ENCODE assay signal across 10 mouse cellular contexts in the genomic region with DNA sequence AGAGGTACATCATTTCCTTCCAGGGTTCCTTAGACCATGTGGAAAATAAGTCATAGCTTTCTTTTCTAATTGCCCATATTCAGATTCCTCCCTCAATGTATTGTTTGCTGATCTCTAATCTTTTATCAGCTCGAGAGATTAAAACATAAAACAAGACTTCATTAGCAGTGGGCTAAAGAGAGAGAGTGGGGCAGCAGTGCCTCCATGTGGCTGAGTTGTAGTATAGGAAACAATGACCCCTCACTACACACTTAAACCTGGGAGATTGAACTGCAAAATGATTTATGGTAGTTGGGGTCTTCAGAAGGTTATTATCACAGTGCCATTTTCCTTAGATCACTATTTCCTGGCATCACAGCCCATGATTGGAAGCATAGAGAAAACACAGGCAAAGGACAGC. TPM values are rescaled to one million over a fixed set of nuclear protein-coding genes. Genes with fewer than 3 reads are reported as not detected.
DNase-seq lines count a peak whose midpoint lies in the region; ATAC-seq and TF ChIP-seq lines count a peak whose summit lies in the region.
"Had no signal": no experiment of that assay in that cellular context is flagged by ENCODE, and none has a peak within 500 bp of the region (broad histone marks: within the 10 kb centered on the region; RNA-seq: fewer than 3 reads in every experiment).

No protein-coding gene starts in this region.

- no peaks in the 10 kb centered on the region for H3K36me3 ChIP-seq in embryonic facial prominence, embryonic 14.5 days (ENCODE audit: control insufficient read depth, insufficient read depth, low read length)
- no peaks in the 10 kb centered on the region for H3K36me3 ChIP-seq in embryonic facial prominence, embryonic 10.5 days (replicated peaks)
- no peaks in the 10 kb centered on the region for H3K36me3 ChIP-seq in lung, embryonic 14.5 days (ENCODE audit: insufficient read depth)
- H3K36me3 ChIP-seq: limb, embryonic 15.5 days had no signal

- H3K4me1 ChIP-seq in embryonic facial prominence, embryonic 14.5 days (ENCODE audit: control insufficient read depth, insufficient read depth, low read length): no peaks in the 10 kb centered on the region
- no peaks in the 10 kb centered on the region for H3K4me1 ChIP-seq in embryonic facial prominence, embryonic 10.5 days
- no peaks in the 10 kb centered on the region for H3K4me1 ChIP-seq in lung, embryonic 14.5 days (ENCODE audit: insufficient read depth)
- H3K4me1 ChIP-seq: limb, embryonic 15.5 days had no signal

- no peak overlapping the region for H3K27ac ChIP-seq in embryonic facial prominence, embryonic 14.5 days (replicated peaks; ENCODE audit: low read depth, low read length)
- H3K27ac ChIP-seq in embryonic facial prominence, embryonic 10.5 days (replicated peaks): no peak overlapping the region
- no peak overlapping the region for H3K27ac ChIP-seq in lung, embryonic 14.5 days (ENCODE audit: low read depth)
- H3K27ac ChIP-seq: limb, embryonic 15.5 days had no signal

- H3K9me3 ChIP-seq in embryonic facial prominence, embryonic 14.5 days (ENCODE audit: control insufficient read depth, low read length): no peaks in the 10 kb centered on the region
- H3K9me3 ChIP-seq in embryonic facial prominence, embryonic 10.5 days: no peaks in the 10 kb centered on the region
- no peaks in the 10 kb centered on the region for H3K9me3 ChIP-seq in lung, embryonic 14.5 days (ENCODE audit: low read depth, low read length)
- H3K9me3 ChIP-seq: limb, embryonic 15.5 days had no signal

- no peaks in the 10 kb centered on the region for H3K27me3 ChIP-seq in embryonic facial prominence, embryonic 14.5 days (replicated peaks; ENCODE audit: control insufficient read depth, insufficient read depth, low read length)
- H3K27me3 ChIP-seq in embryonic facial prominence, embryonic 10.5 days (replicated peaks; ENCODE audit: low read depth, poor library complexity, severe bottlenecking): no peaks in the 10 kb centered on the region
- no peaks in the 10 kb centered on the region for H3K27me3 ChIP-seq in lung, embryonic 14.5 days (ENCODE audit: insufficient read depth, low read length)
- H3K27me3 ChIP-seq: limb, embryonic 15.5 days had no signal

- TF ChIP-seq CTCF in lung, embryonic 14.5 days (IDR thresholded peaks at IDR 0.05; ENCODE audit: low read depth): peak; percentile 53
- peak; percentile 47; the same call in 1 of the 2 replicates for TF ChIP-seq CTCF in brain, embryonic 14.5 days (IDR thresholded peaks at IDR 0.05; ENCODE audit: borderline replicate concordance, extremely low read depth, insufficient read depth, insufficient read length)

- no peak overlapping the region for H3K4me2 ChIP-seq in embryonic facial prominence, embryonic 14.5 days (ENCODE audit: low read depth, low read length)
- H3K4me2 ChIP-seq in lung, embryonic 14.5 days: no peak overlapping the region
- H3K4me2 ChIP-seq: limb, embryonic 15.5 days had no signal

- peak; percentile 5 for DNase-seq in embryonic facial prominence, embryonic 14.5 days (ENCODE audit: low spot score)
- no peak for DNase-seq in embryonic facial prominence, embryonic 10.5 days (ENCODE audit: low spot score)
- peak; percentile 37 for DNase-seq in lung, embryonic 14.5 days
- DNase-seq in lung, postnatal 25 days (ENCODE audit: low spot score): no peak
- DNase-seq in brain, embryonic 14.5 days (ENCODE audit: low read depth): peak; percentile 46
- peak; percentile 6 to 37 for DNase-seq in left cerebral cortex, postnatal 14 days (ENCODE audit: low spot score in 2 of 2)
- no peak for DNase-seq in MN1 (ENCODE audit: low spot score)

- 29% methylated on average over 1 of the region's 1 CpGs for WGBS in embryonic facial prominence, embryonic 14.5 days
- WGBS in embryonic facial prominence, embryonic 10.5 days: 63% methylated on average over 1 of the region's 1 CpGs
- WGBS in lung, embryonic 14.5 days: 27% methylated on average over 1 of the region's 1 CpGs

- no peak overlapping the region for H3K9ac ChIP-seq in embryonic facial prominence, embryonic 14.5 days (ENCODE audit: low read depth, low read length)
- H3K9ac ChIP-seq in lung, embryonic 14.5 days: no peak overlapping the region
- H3K9ac ChIP-seq: limb, embryonic 15.5 days had no signal

- no peak for ATAC-seq in embryonic facial prominence, embryonic 14.5 days (ENCODE audit: low read depth)
- no peak for ATAC-seq in lung, embryonic 14.5 days (ENCODE audit: insufficient read depth)
- ATAC-seq in megakaryocyte, adult 5-6 weeks (ENCODE audit: poor library complexity, severe bottlenecking): no peak; the same call in 1 of the 2 replicates

- TF ChIP-seq POLR2A in brain, embryonic 14.5 days (IDR thresholded peaks at IDR 0.05; ENCODE audit: borderline replicate concordance, extremely low read depth, insufficient read depth, insufficient read length, poor library complexity, severe bottlenecking): no peak

- intact Hi-C loops in left cerebral cortex, postnatal 14 days (cut with DNase I): loop anchor here (5.0 to 10.0 kb wide), 2 partner anchors 215 to 292 kb away; partner anchors contain the start of genes Dram1, Gnptab and Sycp3

- H3K4me3 ChIP-seq in embryonic facial prominence, embryonic 14.5 days (ENCODE audit: low read depth, low read length): no peak overlapping the region
- H3K4me3 ChIP-seq in embryonic facial prominence, embryonic 10.5 days: no peak overlapping the region
- H3K4me3 ChIP-seq in lung, embryonic 14.5 days (ENCODE audit: low read depth, low read length): no peak overlapping the region
- H3K4me3 ChIP-seq: limb, embryonic 15.5 days had no signal

RNA-seq across cellular contexts. Expression of gene Spic, which starts 15.1 kb away (rescaled TPM):
- polyA plus RNA-seq in embryonic facial prominence, embryonic 14.5 days (2014; fragmentation: Nextera tagmentation; extraction: Ambion mirVana): 0.13 and 0.60 TPM in 2 replicates
- polyA plus RNA-seq in embryonic facial prominence, embryonic 10.5 days (2016; fragmentation: Nextera tagmentation; extraction: Ambion mirVana): not detected in 2 replicates
- not detected in 2 replicates for polyA plus RNA-seq in lung, embryonic 14.5 days (2014; fragmentation: Nextera tagmentation; extraction: Ambion mirVana)
- polyA plus RNA-seq in brain, embryonic 14.5 days (2012; rRNA removed): 0.15 TPM in 1 of 2 replicates, not detected in the other
- total RNA-seq in left cerebral cortex, postnatal 14 days (2021): not detected
- total RNA-seq in megakaryocyte, adult 5-6 weeks (2015): 0.14 and 0.36 TPM in 2 replicates
- 0.29 and 1.7 TPM in 2 replicates for total RNA-seq in megakaryocyte, adult 5-6 weeks (2017)
- polyA plus RNA-seq: small intestine, adult 2 months had no signal

Comparison
In these comparisons a context has a peak if more than half of its experiments do, and no peak if none do; other contexts are left out.
1. DNase-seq: peak in embryonic facial prominence, embryonic 14.5 days (single experiment), lung, embryonic 14.5 days (single experiment), brain, embryonic 14.5 days (single experiment) and left cerebral cortex, postnatal 14 days (2 of 2); none in embryonic facial prominence, embryonic 10.5 days (single experiment), lung, postnatal 25 days (single experiment) and MN1 (single experiment).